Mouse (Mus musculus) brain, embryonic 18.5 days (tissue): ENCODE measurements around the gene Asgr1.
"Not testable (repeated sequence)": the region's sequence is repeated elsewhere in the genome, so short reads cannot be mapped to it uniquely, and the experiment has no call there.

ENCODE experiments used
- DNase-seq: peaks from one replicate; pipeline ENCODE4 v3.0.0-alpha.2; 2012; ENCODE audit warnings: low read depth, low spot score

Asgr1 gene

GRCm38 (mm10) chr11:70053898-70054570 is at the start of gene Asgr1:
Gene Asgr1, plus strand, starts transcription at chr11:70054085.
- no peak for DNase-seq

DNA sequence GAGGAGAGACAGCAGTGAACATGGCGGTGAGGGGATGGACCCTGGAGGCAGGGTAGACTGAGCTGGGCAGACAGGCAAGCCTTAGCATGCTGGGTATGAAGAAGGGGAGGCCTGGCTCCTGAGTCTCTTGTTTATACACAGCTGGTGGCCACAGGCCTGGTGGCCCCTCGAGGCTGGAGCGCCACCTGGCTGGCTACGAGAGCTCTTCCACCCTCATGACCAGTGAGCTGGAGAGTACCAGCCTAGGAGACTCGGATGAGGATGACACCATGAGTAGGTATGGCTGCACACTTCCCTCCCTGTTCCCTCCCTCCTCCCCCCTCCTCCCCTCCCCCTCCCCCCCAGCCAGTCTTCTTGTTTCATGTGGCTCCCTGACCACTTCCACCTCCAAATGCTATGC is 48.4 kb upstream of the Asgr1 start:
- DNase-seq, result no peak

DNA sequence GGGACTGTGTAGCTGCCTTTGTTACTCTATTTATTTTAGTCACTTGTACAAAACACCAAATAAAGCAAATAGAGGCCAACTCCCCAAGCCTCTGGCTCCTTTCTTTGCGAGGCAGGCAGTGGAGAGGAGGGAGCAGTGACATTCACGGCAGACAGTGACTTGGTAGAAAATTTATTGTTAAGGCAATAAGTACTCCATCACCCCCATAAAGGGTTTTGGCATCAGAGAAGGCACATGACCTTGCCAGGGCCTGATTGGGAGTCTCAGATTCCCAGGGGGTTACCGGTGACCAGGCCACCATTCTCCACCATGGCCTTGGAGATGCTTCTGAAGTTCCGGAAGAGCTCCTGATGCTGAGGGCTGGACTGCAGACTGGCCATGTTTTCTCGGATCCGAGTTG is 43.9 kb upstream of the Asgr1 start:
- no peak for DNase-seq

DNA sequence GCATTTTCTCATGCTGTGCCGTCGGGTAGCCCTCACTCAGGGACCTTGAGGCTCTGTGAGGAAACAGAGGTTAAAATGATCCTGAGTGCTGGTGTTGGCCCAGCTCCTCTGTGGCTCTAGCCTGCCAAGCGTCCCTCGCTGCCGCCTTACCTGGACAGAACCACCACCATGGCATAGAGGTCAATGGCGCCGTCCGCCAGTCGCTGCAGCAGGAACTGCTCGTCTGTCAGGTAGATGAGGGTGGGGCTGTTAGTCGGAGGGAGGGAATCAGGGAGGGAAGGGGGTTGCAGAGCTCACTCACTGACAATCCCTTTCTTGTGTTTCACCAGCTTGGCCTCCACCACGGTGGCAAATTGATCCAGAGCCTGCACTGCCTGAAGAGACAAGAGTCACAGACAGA is 43.3 kb upstream of the Asgr1 start:
- no peak for DNase-seq

- DNase-seq, result no peak
These were observed 42.9 kb upstream of the Asgr1 start for GRCm38 (mm10) chr11:70010961-70011360.

- no peak for DNase-seq
These were observed 41.0 kb upstream of the Asgr1 start for GRCm38 (mm10) chr11:70012931-70013330.

GRCm38 (mm10) chr11:70013408-70013807 is 40.5 kb upstream of the Asgr1 start:
- DNase-seq, result no peak

- DNase-seq, result no peak
These were observed 39.8 kb upstream of the Asgr1 start for GRCm38 (mm10) chr11:70014051-70014450.

GRCm38 (mm10) chr11:70014880-70015558 is 38.9 kb upstream of the Asgr1 start, which contains the start of gene Acadvl:
Gene Acadvl, minus strand, starts transcription at chr11:70015411.
- DNase-seq, result no peak

DNA sequence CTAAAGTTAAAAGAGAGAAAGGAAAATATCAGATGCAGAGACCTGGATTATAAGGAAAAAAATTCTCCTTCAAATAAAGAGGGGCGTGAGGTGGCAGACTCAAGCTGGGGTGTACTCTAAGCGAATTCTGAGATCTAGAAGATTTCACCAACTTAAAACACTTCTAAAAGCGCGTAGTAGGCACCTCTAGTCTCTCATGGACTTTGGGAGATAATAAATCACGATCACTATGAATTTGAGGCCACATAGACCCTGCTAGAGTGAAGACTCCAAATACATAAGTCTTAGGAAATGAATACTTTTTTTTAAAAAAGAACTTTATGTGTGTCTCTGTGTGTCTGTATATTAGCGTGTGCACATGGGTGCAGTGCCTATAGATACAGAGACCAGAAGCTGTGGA is 38.2 kb upstream of the Asgr1 start:
- no peak for DNase-seq

GRCm38 (mm10) chr11:70016177-70016576 is 37.7 kb upstream of the Asgr1 start:
- DNase-seq, result not testable (repeated sequence)

GRCm38 (mm10) chr11:70016669-70017068 is 37.2 kb upstream of the Asgr1 start, which contains the start of gene Dlg4:
Gene Dlg4, plus strand, starts transcription at chr11:70016942.
- DNase-seq, result no peak

GRCm38 (mm10) chr11:70017199-70017767 is 36.6 kb upstream of the Asgr1 start:
- no peak for DNase-seq

GRCm38 (mm10) chr11:70018131-70018990 is 35.5 kb upstream of the Asgr1 start:
- peak; percentile 78 for DNase-seq

DNA sequence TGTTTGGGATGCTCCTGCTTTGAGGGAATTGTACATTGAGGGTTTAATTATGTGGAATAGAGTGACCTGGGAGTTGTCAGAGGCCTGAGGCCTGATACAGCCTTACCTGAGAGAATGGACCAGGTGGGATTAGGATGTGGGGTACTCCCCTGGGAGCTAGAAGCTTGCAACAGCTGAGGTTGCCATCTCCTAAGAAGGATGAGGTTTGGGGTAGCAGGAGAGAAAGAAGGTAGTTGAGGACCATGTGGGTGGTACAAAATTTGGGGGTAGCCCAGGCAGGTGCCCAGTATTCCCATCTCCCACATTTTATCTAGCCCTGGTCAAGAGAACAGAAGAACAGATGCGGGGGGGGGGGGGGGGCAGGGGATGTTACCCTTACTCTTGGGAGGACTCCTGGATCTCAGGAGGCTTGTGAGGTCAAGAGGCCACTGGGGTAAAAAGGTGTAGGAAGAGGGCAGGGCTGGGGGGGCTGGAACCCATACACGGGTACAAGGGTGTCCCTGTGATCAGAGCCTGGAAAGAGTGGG is 34.3 kb upstream of the Asgr1 start:
- no peak for DNase-seq

GRCm38 (mm10) chr11:70020022-70020631 is 33.8 kb upstream of the Asgr1 start:
- DNase-seq, result no peak

DNA sequence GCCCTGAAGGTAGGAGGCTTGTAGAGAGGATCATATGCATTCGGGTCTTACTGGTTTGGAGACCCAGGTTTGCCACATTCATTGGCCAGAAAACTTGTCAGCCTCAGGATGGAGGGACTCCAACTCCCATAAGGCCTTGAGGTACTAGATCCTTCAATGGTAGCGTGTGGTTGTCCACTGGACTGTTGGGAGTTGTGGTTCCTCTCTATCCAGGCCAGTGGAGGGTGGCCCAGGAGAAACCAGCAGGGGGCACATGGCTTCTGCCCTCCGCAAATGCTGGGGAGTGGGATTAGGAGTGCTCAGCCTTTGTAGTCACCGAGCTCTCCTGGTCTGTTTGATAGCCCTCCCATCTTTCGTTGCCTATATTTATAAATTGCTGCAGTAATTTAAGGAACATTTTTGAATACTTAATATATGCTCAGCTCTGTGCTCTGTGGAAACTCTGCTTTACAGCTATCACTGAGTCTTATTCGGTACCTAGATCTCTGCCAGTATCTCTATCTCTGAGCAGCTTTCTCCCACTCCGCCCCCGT is 33.1 kb upstream of the Asgr1 start:
- DNase-seq, result peak; percentile 82

GRCm38 (mm10) chr11:70021264-70022132 is 32.4 kb upstream of the Asgr1 start:
- DNase-seq, result peak; percentile 98

DNA sequence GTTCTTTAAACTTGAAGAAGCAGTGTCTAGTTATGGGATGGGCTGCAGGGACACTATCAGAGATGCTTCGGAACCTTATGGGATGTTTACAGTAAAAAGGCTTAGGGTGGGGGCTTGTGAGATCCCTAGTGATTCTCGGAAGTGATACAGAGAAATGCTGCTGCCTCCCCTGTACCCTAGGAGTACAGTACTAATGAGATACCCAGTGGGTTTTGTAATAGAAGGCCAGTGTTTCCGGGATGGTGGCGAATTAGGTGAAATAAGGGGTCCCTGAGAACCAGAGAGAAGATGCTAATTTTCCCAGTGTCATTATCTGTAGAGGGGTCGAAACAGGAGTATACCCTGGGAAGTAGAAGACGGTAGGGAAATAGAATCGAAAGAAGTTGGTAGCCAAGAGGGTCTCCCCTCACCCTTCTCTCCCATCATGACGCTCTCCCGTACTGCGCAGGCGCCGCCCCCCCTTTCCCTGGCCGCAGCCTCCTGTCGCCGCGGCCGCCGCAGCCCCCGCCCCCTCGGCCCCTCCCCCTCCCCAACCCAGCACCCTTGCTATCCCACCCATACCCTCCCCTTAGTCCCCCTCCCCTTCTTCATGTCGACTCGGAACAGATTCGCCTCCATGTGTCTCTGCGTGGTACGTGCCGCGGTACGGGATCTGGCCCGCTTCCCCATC is 30.3 kb upstream of the Asgr1 start:
- DNase-seq, result no peak
